Mouse (Mus musculus): ENCODE data around the gene Camk2d. TPM values are rescaled to one million over a fixed set of nuclear protein-coding genes. Genes with fewer than 3 reads are reported as not detected.

Camk2d gene
- polyA plus RNA-seq, 1 experiment from 2014 or later: 7.4 TPM

DNA sequence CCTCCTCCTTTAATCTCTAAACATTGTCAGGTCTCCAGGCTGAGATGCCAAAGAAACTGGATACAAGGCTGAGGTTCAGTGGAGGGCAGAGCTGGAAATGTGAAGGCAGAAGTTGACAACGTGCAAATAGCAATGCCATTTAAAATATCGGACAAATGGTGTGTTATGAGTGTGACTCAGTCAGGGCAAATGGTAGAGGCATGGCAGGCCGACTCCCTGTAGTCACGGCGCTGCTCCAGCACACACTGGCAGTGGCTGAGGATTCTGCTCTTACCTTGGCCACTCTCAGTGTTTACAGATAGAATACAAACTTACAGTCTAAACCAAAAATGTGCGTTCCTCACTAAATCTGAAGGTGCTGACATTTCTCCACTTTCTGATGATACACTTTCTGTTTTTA lies 105.5 kb downstream of the Camk2d start:
- H3K9me3 ChIP-seq (ENCODE audit: low read length): no peaks in the 10 kb centered on the region
- H3K4me1 ChIP-seq (ENCODE audit: insufficient read depth): no peaks in the 10 kb centered on the region
- no peaks in the 10 kb centered on the region for H3K36me3 ChIP-seq (replicated peaks; ENCODE audit: insufficient read depth, low read length)
- 82% methylated on average over 6 of the region's 6 CpGs for WGBS (ENCODE audit: insufficient replicate concordance)
- H3K27ac ChIP-seq (ENCODE audit: low read depth): no peak overlapping the region
- H3K9ac ChIP-seq (replicated peaks): no peak overlapping the region
- no peak for ATAC-seq
- TF ChIP-seq EP300 (IDR thresholded peaks at IDR 0.05; ENCODE audit: low read depth): no peak
- TF ChIP-seq CTCF (IDR thresholded peaks at IDR 0.05; ENCODE audit: low read depth): no peak
- H3K4me2 ChIP-seq (ENCODE audit: low read depth, low read length): no peak overlapping the region
- H3K27me3 ChIP-seq (ENCODE audit: insufficient read depth, low read length): no peaks in the 10 kb centered on the region
- no peak overlapping the region for H3K4me3 ChIP-seq (ENCODE audit: low read depth, low read length)
- DNase-seq: no peak

GRCm38 (mm10) chr3:126705490-126705889 lies 109.4 kb downstream of the Camk2d start:
- H3K36me3 ChIP-seq (replicated peaks; ENCODE audit: insufficient read depth, low read length): no peaks in the 10 kb centered on the region
- H3K27me3 ChIP-seq (ENCODE audit: insufficient read depth, low read length): no peaks in the 10 kb centered on the region
- no peak for TF ChIP-seq EP300 (IDR thresholded peaks at IDR 0.05; ENCODE audit: low read depth)
- TF ChIP-seq CTCF (IDR thresholded peaks at IDR 0.05; ENCODE audit: low read depth): no peak
- no peak overlapping the region for H3K27ac ChIP-seq (ENCODE audit: low read depth)
- ATAC-seq (no peak), DNase-seq (no peak)
- no peaks in the 10 kb centered on the region for H3K4me1 ChIP-seq (ENCODE audit: insufficient read depth)
- H3K9ac ChIP-seq (replicated peaks): no peak overlapping the region
- WGBS (ENCODE audit: insufficient replicate concordance): 85% methylated on average over 1 of the region's 1 CpGs
- H3K4me3 ChIP-seq (ENCODE audit: low read depth, low read length): no peak overlapping the region
- H3K9me3 ChIP-seq (ENCODE audit: low read length): no peaks in the 10 kb centered on the region
- H3K4me2 ChIP-seq (ENCODE audit: low read depth, low read length): no peak overlapping the region

DNA sequence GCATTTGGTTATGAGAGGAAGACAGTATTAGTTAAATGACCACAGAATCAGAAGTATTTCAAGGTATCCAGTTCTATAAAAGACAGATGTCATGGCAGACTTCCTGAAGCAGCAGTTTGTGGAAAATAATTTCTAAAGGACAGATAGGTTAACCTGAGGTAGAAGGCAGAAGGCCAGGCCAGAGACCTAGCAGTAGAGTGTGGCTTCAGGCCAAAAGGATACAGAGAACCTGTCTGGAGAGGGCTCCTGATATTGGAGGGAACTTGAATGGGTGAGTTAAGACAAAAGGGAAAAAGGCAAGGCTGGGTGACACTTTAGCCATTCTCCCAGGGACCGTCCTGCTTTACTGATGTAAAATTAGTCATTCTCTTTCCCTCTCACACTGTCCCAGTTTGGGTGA lies 118.2 kb downstream of the Camk2d start:
- DNase-seq: no peak
- H3K4me2 ChIP-seq (ENCODE audit: low read depth, low read length): no peak overlapping the region
- ATAC-seq: no peak
- no peaks in the 10 kb centered on the region for H3K9me3 ChIP-seq (ENCODE audit: low read length)
- no peak for TF ChIP-seq EP300 (IDR thresholded peaks at IDR 0.05; ENCODE audit: low read depth)
- TF ChIP-seq CTCF (IDR thresholded peaks at IDR 0.05; ENCODE audit: low read depth): no peak
- H3K4me3 ChIP-seq (ENCODE audit: low read depth, low read length): no peak overlapping the region
- no peaks in the 10 kb centered on the region for H3K4me1 ChIP-seq (ENCODE audit: insufficient read depth)
- H3K9ac ChIP-seq (replicated peaks): no peak overlapping the region
- no peaks in the 10 kb centered on the region for H3K27me3 ChIP-seq (ENCODE audit: insufficient read depth, low read length)
- no peak overlapping the region for H3K27ac ChIP-seq (ENCODE audit: low read depth)
- H3K36me3 ChIP-seq (replicated peaks; ENCODE audit: insufficient read depth, low read length): no peaks in the 10 kb centered on the region
- 70% methylated on average over 1 of the region's 1 CpGs for WGBS (ENCODE audit: insufficient replicate concordance)

DNA sequence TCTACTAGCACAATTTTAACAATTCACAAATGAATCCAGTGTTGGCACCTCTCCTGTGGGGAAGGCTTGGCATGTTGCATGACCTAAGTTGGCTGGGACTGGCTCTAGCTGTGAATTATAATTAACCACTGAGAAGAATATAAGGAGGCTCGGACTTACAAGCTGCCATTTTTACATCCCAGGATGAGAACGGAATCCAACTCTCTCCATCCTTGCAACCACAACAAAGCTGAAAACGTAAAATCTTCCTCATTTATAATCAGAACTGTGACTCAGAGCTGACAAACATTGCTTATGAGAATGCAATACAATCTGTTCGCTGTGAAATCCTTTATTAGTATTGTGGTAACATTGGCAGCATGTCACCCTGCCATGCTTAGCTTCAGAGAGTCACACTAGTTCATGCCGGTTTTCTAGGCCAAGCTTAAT lies 126.9 kb downstream of the Camk2d start:
- Histone ChIP-seq H3K36me3 (replicated peaks; ENCODE audit: insufficient read depth, low read length) (no peaks in the 10 kb centered on the region), H3K27me3 (ENCODE audit: insufficient read depth, low read length) (no peaks in the 10 kb centered on the region), H3K4me3 (ENCODE audit: low read depth, low read length) (no peak overlapping the region), H3K27ac (ENCODE audit: low read depth) (no peak overlapping the region), H3K9me3 (ENCODE audit: low read length) (no peaks in the 10 kb centered on the region), H3K4me1 (ENCODE audit: insufficient read depth) (no peaks in the 10 kb centered on the region), H3K9ac (replicated peaks) (no peak overlapping the region), H3K4me2 (ENCODE audit: low read depth, low read length) (no peak overlapping the region)
- 79% methylated on average over 5 of the region's 5 CpGs for WGBS (ENCODE audit: insufficient replicate concordance)
- DNase-seq (no peak), ATAC-seq (no peak)
- TF ChIP-seq CTCF (IDR thresholded peaks at IDR 0.05; ENCODE audit: low read depth) (no peak), EP300 (IDR thresholded peaks at IDR 0.05; ENCODE audit: low read depth) (no peak)

GRCm38 (mm10) chr3:126723458-126723857 lies 127.4 kb downstream of the Camk2d start:
- Histone ChIP-seq H3K27ac (ENCODE audit: low read depth) (no peak overlapping the region), H3K9me3 (ENCODE audit: low read length) (no peaks in the 10 kb centered on the region), H3K9ac (replicated peaks) (no peak overlapping the region), H3K4me3 (ENCODE audit: low read depth, low read length) (no peak overlapping the region), H3K4me2 (ENCODE audit: low read depth, low read length) (no peak overlapping the region), H3K4me1 (ENCODE audit: insufficient read depth) (no peaks in the 10 kb centered on the region), H3K36me3 (replicated peaks; ENCODE audit: insufficient read depth, low read length) (no peaks in the 10 kb centered on the region), H3K27me3 (ENCODE audit: insufficient read depth, low read length) (no peaks in the 10 kb centered on the region)
- no peak for ATAC-seq
- DNase-seq: no peak
- 80% methylated on average over 5 of the region's 5 CpGs for WGBS (ENCODE audit: insufficient replicate concordance)
- TF ChIP-seq EP300 (IDR thresholded peaks at IDR 0.05; ENCODE audit: low read depth) (no peak), CTCF (IDR thresholded peaks at IDR 0.05; ENCODE audit: low read depth) (no peak)

DNA sequence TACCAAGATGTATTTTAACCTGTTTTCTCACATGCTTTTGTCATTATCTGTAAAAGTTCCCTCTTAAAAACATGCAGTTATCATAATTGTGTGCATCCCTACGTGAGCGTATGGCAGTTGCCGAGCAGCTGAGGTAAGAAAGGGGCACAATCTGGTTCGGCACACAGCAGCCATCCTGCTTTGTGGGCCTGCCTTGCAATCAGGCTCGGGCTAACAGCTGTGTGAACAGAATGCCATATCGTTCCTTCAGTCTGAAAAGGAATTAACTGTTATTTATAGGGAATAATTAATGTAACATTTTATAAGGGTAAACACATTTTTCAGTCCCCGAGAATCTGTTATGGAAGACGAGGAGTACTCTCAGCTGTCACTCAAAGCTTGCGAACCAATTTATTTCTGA lies 129.5 kb downstream of the Camk2d start:
- ATAC-seq (no peak), DNase-seq (no peak)
- no peak overlapping the region for H3K4me2 ChIP-seq (ENCODE audit: low read depth, low read length)
- H3K27me3 ChIP-seq (ENCODE audit: insufficient read depth, low read length): no peaks in the 10 kb centered on the region
- no peak overlapping the region for H3K27ac ChIP-seq (ENCODE audit: low read depth)
- H3K9ac ChIP-seq (replicated peaks): no peak overlapping the region
- H3K36me3 ChIP-seq (replicated peaks; ENCODE audit: insufficient read depth, low read length): no peaks in the 10 kb centered on the region
- H3K9me3 ChIP-seq (ENCODE audit: low read length): no peaks in the 10 kb centered on the region
- H3K4me1 ChIP-seq (ENCODE audit: insufficient read depth): no peaks in the 10 kb centered on the region
- no peak for TF ChIP-seq EP300 (IDR thresholded peaks at IDR 0.05; ENCODE audit: low read depth)
- no peak for TF ChIP-seq CTCF (IDR thresholded peaks at IDR 0.05; ENCODE audit: low read depth)
- whole genome bisulfite sequencing (ENCODE audit: insufficient replicate concordance): 79% methylated on average over 9 of the region's 9 CpGs
- no peak overlapping the region for H3K4me3 ChIP-seq (ENCODE audit: low read depth, low read length)

- Histone ChIP-seq H3K27me3 (ENCODE audit: insufficient read depth, low read length) (no peaks in the 10 kb centered on the region), H3K4me3 (ENCODE audit: low read depth, low read length) (no peak overlapping the region), H3K4me2 (ENCODE audit: low read depth, low read length) (no peak overlapping the region), H3K9ac (replicated peaks) (no peak overlapping the region), H3K36me3 (replicated peaks; ENCODE audit: insufficient read depth, low read length) (no peaks in the 10 kb centered on the region), H3K27ac (ENCODE audit: low read depth) (no peak overlapping the region), H3K9me3 (ENCODE audit: low read length) (no peaks in the 10 kb centered on the region), H3K4me1 (ENCODE audit: insufficient read depth) (no peaks in the 10 kb centered on the region)
- ATAC-seq: no peak
- TF ChIP-seq CTCF (IDR thresholded peaks at IDR 0.05; ENCODE audit: low read depth): no peak
- TF ChIP-seq EP300 (IDR thresholded peaks at IDR 0.05; ENCODE audit: low read depth): no peak
- WGBS (ENCODE audit: insufficient replicate concordance): 83% methylated on average over 4 of the region's 4 CpGs
- no peak for DNase-seq
These were observed 131.3 kb downstream of the Camk2d start for GRCm38 (mm10) chr3:126727387-126727786.

Data from liver, postnatal 0 days (tissue).